Mouse (Mus musculus): ENCODE results near the gene Gli1. TPM values are rescaled to one million over a fixed set of nuclear protein-coding genes. Genes with fewer than 3 reads are reported as not detected.

Gene Gli1
- polyA plus RNA-seq, 1 experiment from 2014 or later, result 16.1 TPM

- Histone ChIP-seq H3K9me3 (replicated peaks) (no peaks in the 10 kb centered on the region), H3K9ac (no peak overlapping the region), H3K4me2 (replicated peaks) (no peak overlapping the region), H3K4me3 (replicated peaks) (no peak overlapping the region), H3K27me3 (no peaks in the 10 kb centered on the region), H3K4me1 (peaks cover 11% of the 10 kb centered on the region), H3K36me3 (peaks cover 84% of the 10 kb centered on the region), H3K27ac (replicated peaks) (no peak overlapping the region)
- no peak for ATAC-seq (ENCODE audit: insufficient number of reproducible peaks, low FRiP score, low TSS enrichment, low read depth)
- 90% methylated on average over 16 of the region's 16 CpGs for WGBS
These were observed 44.5 kb downstream of the Gli1 start for GRCm38 (mm10) chr10:127297015-127297871.

GRCm38 (mm10) chr10:127295986-127296794, 45.6 kb downstream of the Gli1 start:
- Histone ChIP-seq H3K4me2 (replicated peaks) (no peak overlapping the region), H3K4me3 (replicated peaks) (no peak overlapping the region), H3K9me3 (replicated peaks) (no peaks in the 10 kb centered on the region), H3K36me3 (peaks cover 75% of the 10 kb centered on the region), H3K27me3 (no peaks in the 10 kb centered on the region), H3K9ac (no peak overlapping the region), H3K27ac (replicated peaks) (no peak overlapping the region), H3K4me1 (peaks cover 21% of the 10 kb centered on the region)
- ATAC-seq (ENCODE audit: insufficient number of reproducible peaks, low FRiP score, low TSS enrichment, low read depth), result no peak
- 91% methylated on average over 24 of the region's 24 CpGs for WGBS

- Histone ChIP-seq H3K4me3 (replicated peaks) (no peak overlapping the region), H3K4me1 (peaks cover 22% of the 10 kb centered on the region), H3K27me3 (no peaks in the 10 kb centered on the region), H3K9ac (no peak overlapping the region), H3K4me2 (replicated peaks) (no peak overlapping the region), H3K9me3 (replicated peaks) (no peaks in the 10 kb centered on the region), H3K36me3 (peaks cover 65% of the 10 kb centered on the region), H3K27ac (replicated peaks) (no peak overlapping the region)
- WGBS, result 92% methylated on average over 10 of the region's 10 CpGs
- no peak for ATAC-seq (ENCODE audit: insufficient number of reproducible peaks, low FRiP score, low TSS enrichment, low read depth)
These were observed 46.8 kb downstream of the Gli1 start for GRCm38 (mm10) chr10:127294895-127295510.

- Histone ChIP-seq H3K4me3 (replicated peaks) (no peak overlapping the region), H3K36me3 (peaks cover 51% of the 10 kb centered on the region), H3K4me1 (peaks cover 33% of the 10 kb centered on the region), H3K9ac (no peak overlapping the region), H3K9me3 (replicated peaks) (no peaks in the 10 kb centered on the region), H3K27me3 (no peaks in the 10 kb centered on the region), H3K4me2 (replicated peaks) (no peak overlapping the region), H3K27ac (replicated peaks) (no peak overlapping the region)
- WGBS, result 79% methylated on average over 3 of the region's 3 CpGs
- no peak for ATAC-seq (ENCODE audit: insufficient number of reproducible peaks, low FRiP score, low TSS enrichment, low read depth)
These were observed 48.1 kb downstream of the Gli1 start for GRCm38 (mm10) chr10:127293590-127294113.

GRCm38 (mm10) chr10:127292987-127293538, 48.7 kb downstream of the Gli1 start:
- no peak for ATAC-seq (ENCODE audit: insufficient number of reproducible peaks, low FRiP score, low TSS enrichment, low read depth)
- WGBS, result 75% methylated on average over 6 of the region's 6 CpGs
- no peak overlapping the region for H3K4me2 ChIP-seq (replicated peaks)
- no peak overlapping the region for H3K4me3 ChIP-seq (replicated peaks)
- H3K36me3 ChIP-seq, result peaks cover 50% of the 10 kb centered on the region
- H3K4me1 ChIP-seq, result peaks cover 33% of the 10 kb centered on the region
- no peaks in the 10 kb centered on the region for H3K9me3 ChIP-seq (replicated peaks)
- H3K27ac ChIP-seq (replicated peaks), result 0 out of 2 replicates have a peak overlapping the region, but pooled peaks have one; percentile 9
- no peaks in the 10 kb centered on the region for H3K27me3 ChIP-seq
- H3K9ac ChIP-seq, result no peak overlapping the region; the same call in 1 of the 2 replicates

- 34% methylated on average over 5 of the region's 5 CpGs for WGBS
- Histone ChIP-seq H3K27ac (replicated peaks) (peak overlapping the region; percentile 100), H3K4me3 (replicated peaks) (peak overlapping the region; percentile 71), H3K36me3 (peaks cover 45% of the 10 kb centered on the region), H3K4me2 (replicated peaks) (peak overlapping the region; percentile 84), H3K9ac (peak overlapping the region; percentile 66), H3K27me3 (no peaks in the 10 kb centered on the region), H3K9me3 (replicated peaks) (no peaks in the 10 kb centered on the region), H3K4me1 (peaks cover 42% of the 10 kb centered on the region)
- ATAC-seq (ENCODE audit: insufficient number of reproducible peaks, low FRiP score, low TSS enrichment, low read depth), result no peak
These were observed 49.7 kb downstream of the Gli1 start for GRCm38 (mm10) chr10:127291881-127292638.

- Histone ChIP-seq H3K27ac (replicated peaks) (peak overlapping the region; percentile 100), H3K36me3 (peaks cover 47% of the 10 kb centered on the region), H3K4me1 (peaks cover 51% of the 10 kb centered on the region), H3K9ac (peak overlapping the region; percentile 66), H3K4me3 (replicated peaks) (peak overlapping the region; percentile 71), H3K9me3 (replicated peaks) (no peaks in the 10 kb centered on the region), H3K27me3 (no peaks in the 10 kb centered on the region), H3K4me2 (replicated peaks) (peak overlapping the region; percentile 84)
- WGBS, result under 1% methylated on average over 19 of the region's 19 CpGs
- peak; percentile 29 for ATAC-seq (ENCODE audit: insufficient number of reproducible peaks, low FRiP score, low TSS enrichment, low read depth)
These were observed 50.6 kb downstream of the Gli1 start for GRCm38 (mm10) chr10:127290930-127291880.

- Histone ChIP-seq H3K4me3 (replicated peaks) (peak overlapping the region; percentile 71), H3K9me3 (replicated peaks) (no peaks in the 10 kb centered on the region), H3K27ac (replicated peaks) (peak overlapping the region; percentile 100), H3K27me3 (no peaks in the 10 kb centered on the region), H3K4me2 (replicated peaks) (peak overlapping the region; percentile 84), H3K4me1 (peaks cover 58% of the 10 kb centered on the region), H3K9ac (peak overlapping the region; percentile 66), H3K36me3 (peaks cover 47% of the 10 kb centered on the region)
- peak; percentile 93 for ATAC-seq (ENCODE audit: insufficient number of reproducible peaks, low FRiP score, low TSS enrichment, low read depth)
- under 1% methylated on average over 42 of the region's 47 CpGs for WGBS
These were observed 51.4 kb downstream of the Gli1 start for GRCm38 (mm10) chr10:127290307-127290929.

GRCm38 (mm10) chr10:127289573-127290191, 52.1 kb downstream of the Gli1 start:
- peak overlapping the region; percentile 84 for H3K4me2 ChIP-seq (replicated peaks)
- H3K27ac ChIP-seq (replicated peaks), result peak overlapping the region; percentile 100
- H3K4me1 ChIP-seq, result peaks cover 65% of the 10 kb centered on the region
- peak overlapping the region; percentile 71 for H3K4me3 ChIP-seq (replicated peaks)
- H3K9ac ChIP-seq, result peak overlapping the region; percentile 65
- WGBS, result 1% methylated on average over 15 of the region's 15 CpGs
- H3K27me3 ChIP-seq, result no peaks in the 10 kb centered on the region
- H3K36me3 ChIP-seq, result peaks cover 47% of the 10 kb centered on the region
- H3K9me3 ChIP-seq (replicated peaks), result no peaks in the 10 kb centered on the region
- ATAC-seq (ENCODE audit: insufficient number of reproducible peaks, low FRiP score, low TSS enrichment, low read depth), result 0 out of 2 replicates have a peak, but pooled peaks have one; percentile 0

Measured in embryonic facial prominence, embryonic 15.5 days (tissue).